Mouse (Mus musculus): ENCODE results near the gene Chp1.
"Not testable (repeated sequence)": the region's sequence is repeated elsewhere in the genome, so short reads cannot be mapped to it uniquely, and the experiment has no call there.

DNA sequence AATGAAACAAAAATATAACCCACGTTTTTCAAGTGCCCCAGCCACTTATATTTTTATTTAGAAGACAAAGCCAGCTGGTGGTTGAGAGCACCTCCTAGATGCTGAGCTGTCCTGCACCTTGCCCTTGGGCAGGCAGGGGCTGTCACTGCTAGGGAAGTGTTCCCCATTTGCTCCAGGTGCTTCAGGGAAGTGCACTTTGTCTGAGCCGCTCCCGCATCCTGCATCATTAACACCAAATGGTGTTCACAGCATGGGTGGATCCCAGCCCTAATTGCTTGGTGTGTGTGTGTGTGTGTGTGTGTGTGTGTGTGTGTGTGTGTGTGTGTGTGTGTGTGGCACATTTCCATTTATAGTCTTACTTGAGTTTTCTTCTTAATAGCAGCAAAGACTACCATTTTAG lies 54.1 kb downstream of the Chp1 start:
- TF ChIP-seq CTCF (IDR thresholded peaks at IDR 0.05; ENCODE audit: borderline replicate concordance, insufficient read depth, low read depth, low read length); POLR2A (IDR thresholded peaks at IDR 0.05; ENCODE audit: borderline replicate concordance, insufficient read depth, low read length): not testable (repeated sequence)

Data from cerebellum, adult 2 months (tissue).